Mouse (Mus musculus) frontal cortex, postnatal 10 days (tissue): ENCODE measurements around the gene Cd320.
"Not testable (repeated sequence)": the region's sequence is repeated elsewhere in the genome, so short reads cannot be mapped to it uniquely, and the experiment has no call there.

Source experiments
- DNase-seq, 2 experiments: peaks; one replicate each; pipeline ENCODE4 v3.0.0; 2022; ENCODE audit warnings: low spot score in 2 of 2, mixed read lengths in 1 of 2

The Cd320 gene

GRCm38 (mm10) chr17:33824997-33825330, 17.9 kb upstream of the Cd320 start:
- DNase-seq = not testable (repeated sequence)

DNA sequence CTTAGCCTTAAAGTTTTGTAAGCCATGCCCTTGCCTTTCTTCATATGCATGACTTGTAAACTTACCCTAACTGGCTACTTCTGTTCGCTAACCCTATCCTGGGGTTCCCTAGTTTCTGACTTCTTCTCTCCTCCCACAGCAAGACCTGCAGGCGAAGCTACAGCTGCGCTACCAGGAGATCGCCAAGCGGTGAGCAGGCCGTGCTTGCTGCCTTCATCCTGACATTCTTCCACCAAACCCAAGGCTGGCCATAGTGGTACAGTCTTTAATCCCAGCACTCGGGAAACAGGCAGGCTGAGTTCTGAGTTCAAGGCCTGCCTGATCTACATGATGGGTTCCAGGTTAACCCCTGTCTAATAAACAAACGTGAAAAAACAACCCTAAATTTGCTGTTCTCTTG, 17.4 kb upstream of the Cd320 start:
- no peak for DNase-seq

DNA sequence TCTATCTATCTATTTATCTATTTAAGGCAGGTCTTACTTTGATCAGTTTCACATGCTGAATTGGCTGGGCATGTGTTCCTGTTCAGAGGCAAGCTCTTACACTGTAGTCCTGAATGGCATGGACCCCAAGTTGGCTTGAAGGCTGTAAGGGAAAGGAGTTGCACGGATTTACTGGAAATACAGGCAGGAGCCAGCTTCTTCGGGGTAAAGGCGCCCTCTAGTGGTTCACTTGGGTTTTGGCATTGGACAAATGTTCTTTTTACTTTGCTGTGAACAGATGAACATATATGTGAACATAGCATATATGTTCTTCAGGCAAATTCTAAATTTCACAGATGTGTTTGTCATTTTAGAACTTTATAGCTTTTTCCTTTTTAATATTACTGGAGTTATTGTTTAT, 16.0 kb upstream of the Cd320 start:
- DNase-seq = peak in 1 of 2 experiments; percentile 56

DNA sequence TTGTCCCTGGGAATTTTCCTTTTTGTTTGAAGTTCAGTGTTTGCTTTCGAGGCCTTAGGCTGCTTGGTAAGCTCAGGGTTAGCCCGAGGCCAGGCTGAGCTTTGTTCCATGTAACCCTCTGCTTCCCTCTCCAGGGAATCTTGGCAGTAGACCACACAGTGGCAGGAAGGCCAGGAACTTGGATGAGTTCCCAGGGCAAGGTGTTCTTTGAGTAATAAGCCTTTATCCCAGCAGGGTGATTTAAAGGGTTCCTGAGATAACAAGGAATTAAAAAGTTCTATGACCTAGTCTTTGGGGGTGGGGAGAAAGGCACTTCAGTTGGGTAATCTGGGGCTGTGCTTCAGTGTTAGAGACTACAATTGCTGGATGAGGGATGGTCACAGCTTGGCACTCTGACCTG, 14.0 kb upstream of the Cd320 start:
- DNase-seq = no peak

- no peak for DNase-seq
Measured at GRCm38 (mm10) chr17:33829561-33829960, 13.3 kb upstream of the Cd320 start.

GRCm38 (mm10) chr17:33844196-33844595, 1.3 kb downstream of the Cd320 start:
- DNase-seq = no peak

DNA sequence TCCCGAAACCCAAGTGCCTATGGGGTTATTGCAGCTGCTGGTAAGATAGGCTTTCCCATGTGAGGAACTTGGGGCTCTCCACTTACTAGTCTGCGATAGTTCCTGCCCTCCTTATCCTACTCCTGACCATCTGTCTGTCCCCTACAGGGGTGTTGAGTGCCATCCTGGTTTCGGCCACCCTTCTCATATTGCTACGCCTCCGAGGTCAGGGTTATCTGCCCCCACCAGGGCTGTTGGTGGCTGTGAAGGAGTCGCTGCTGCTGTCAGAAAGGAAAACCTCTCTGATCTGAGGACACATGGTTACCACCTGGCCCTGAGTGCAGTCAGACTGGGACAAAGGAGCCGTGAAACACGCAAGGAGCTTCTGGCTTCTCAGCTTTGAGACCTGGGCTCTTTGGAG, 5.2 kb downstream of the Cd320 start:
- no peak for DNase-seq

GRCm38 (mm10) chr17:33851331-33851730, 8.4 kb downstream of the Cd320 start:
- no peak for DNase-seq

GRCm38 (mm10) chr17:33857816-33858215, 14.9 kb downstream of the Cd320 start:
- no peak for DNase-seq

DNA sequence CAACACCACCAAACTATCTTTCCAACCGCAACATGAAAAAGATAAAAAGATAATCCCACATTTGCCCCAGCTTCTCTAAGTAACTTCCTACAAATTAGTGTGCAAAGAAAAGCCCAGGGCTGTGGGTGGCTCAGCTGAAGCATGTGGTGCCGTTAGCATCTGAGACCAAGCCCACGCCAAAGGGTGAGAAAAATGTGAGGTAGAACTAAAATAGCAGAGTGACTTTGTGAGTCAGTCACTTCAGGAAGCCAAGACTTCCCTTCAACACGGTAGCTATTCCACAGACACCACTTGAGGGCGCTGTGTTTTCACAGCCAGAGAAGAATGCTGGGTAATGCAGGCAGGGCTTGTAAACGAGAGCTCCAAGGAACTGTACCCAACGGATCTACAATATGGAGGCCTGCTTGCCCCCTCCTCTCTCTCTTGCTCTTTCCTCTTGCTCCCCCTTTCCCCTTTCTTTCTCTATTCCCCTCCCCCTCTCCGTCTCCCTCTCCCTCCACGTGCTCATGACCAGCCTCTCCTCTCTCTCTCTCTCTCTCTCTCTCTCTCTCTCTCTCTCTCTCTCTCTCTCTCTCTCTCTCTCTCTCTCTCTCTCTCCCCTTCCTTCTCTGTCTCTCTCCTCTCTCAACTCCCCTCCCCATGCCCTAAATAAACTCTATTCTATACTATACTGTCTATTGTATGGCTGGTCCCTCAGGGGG, 22.6 kb downstream of the Cd320 start:
- DNase-seq = peak; percentile 58 to 75

DNA sequence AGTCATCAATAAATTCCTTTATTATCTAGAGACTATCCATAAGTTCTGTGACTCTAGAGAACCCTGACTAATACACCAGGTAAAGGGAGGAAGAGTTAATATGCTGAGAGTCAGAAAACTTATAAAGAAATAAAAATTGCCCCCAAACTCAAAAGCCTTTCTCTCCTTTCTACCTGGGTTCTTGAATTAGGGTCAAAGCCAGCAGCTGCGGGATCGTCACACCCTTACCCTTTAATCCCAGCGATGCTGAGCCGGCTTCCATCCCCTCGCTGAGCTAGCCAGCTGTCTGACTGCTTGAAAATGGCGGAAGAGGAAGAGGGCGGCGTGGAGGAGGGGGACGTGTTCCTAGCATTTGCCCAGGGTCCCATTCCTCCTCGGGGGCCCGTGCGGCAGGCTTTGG, 30.6 kb downstream of the Cd320 start, which contains the start of gene Gm7029:
Gm7029 (plus strand) TSS at position 301 of the 400 bp plus-strand sequence.
- DNase-seq = not testable (repeated sequence)

DNA sequence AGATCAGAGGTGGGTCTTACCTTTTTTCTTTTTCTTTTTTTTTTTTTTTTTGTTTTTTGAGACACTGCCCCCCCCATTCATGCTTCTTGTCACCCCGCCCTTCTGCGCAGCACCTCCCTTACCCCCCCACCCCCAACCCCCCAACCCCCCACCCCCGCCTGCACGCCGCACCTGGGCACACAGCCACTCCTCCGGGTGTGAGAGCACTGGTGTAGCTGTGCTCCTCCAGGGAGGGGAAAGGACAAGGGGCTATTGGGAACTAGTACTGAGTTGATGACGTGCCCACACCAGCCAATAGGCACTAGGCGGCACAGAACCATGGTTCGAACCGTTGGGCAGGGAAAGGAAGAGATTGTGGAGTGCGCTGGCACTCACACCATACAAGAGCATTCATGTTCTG, 31.5 kb downstream of the Cd320 start:
- DNase-seq = no peak

DNA sequence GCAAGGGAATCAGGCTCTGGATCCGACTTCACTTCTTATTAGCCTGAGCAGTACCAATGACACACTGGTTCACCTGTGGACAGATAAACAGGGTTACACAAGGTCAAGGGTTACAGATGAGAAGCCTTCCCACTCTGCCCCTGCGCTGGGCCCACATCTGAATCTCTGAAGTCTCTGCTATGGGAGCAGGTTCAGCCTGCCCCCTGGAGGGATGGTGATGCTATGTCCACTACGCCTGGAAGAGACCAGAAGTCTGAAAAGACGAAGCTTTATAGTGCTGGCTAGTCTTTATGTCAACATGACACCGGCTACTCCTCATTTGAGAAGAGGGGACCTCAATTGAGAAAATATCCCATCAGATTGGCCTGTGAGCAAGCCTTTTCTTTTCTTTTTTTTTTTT, 32.9 kb downstream of the Cd320 start:
- DNase-seq = not testable (repeated sequence)

DNA sequence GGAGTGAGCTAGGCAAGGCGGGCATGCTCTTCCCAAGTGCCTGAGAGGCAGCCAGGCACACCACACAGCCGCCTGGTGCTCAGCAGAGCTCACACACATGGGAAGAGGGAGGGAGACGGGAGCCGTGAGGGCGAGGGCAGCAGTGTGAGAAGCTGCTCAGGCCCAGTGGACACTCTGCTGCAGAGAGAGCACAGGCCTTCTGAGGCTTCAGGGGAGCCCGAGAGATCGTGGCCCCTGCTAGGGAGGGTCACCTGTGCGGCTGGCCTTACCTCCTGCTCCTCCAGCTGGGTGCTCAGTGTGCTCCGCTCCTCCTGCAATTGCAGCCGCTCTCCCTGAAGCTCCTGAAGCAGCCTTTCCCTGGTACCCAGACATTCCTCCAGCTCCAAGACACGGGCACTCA, 41.4 kb downstream of the Cd320 start:
- DNase-seq = not testable (repeated sequence)

GRCm38 (mm10) chr17:33887802-33888201, 44.9 kb downstream of the Cd320 start:
- DNase-seq = not testable (repeated sequence)

DNA sequence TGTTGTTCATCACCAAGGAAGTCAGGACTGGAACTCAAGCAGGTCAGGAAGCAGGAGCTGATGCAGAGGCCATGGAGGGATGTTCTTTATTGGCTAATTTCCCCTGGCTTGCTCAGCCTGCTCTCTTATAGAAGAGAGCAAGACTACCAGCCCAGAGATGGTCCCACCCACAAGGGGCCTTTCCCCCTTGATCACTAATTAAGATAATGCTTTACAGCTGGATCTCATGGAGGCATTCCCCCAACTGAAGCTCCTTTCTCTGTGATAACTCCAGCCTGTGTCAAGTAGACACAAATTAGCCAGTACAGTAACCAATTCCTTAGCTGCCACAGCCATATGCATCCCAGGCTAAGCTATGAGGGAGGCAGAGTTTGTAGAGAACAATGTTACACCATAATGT, 45.3 kb downstream of the Cd320 start:
- not testable (repeated sequence) for DNase-seq

DNA sequence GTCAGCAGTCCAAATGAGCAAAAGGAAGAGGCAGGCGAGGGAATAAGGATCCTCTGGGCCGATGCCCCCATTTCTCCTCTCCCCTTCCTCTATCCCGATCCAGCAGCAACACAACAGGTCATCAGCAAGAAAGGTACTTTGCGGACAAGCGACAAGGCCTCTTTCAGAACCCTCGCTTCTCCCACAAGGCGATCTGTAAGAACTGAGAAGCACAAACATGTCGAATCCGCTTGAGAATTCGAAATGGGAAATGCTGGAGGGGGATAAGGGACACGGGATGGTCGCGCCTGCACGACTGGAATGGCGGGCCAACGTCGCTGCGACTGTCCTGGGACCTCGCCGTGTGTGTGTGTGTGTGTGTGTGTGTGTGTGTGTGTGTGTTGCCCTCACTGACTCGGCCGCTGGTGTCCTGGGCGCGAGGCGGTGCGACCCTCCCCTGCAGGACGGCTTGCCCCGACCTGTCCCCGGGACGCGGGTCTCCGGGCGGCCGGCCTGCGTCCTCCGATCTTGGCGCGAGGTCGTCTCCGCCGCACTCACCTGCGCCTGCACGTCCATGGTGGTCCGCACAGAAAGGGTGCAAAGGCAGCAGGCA, 47.1 kb downstream of the Cd320 start:
- not testable (repeated sequence) for DNase-seq

GRCm38 (mm10) chr17:33890533-33891059, 47.7 kb downstream of the Cd320 start, which contains the start of gene Kifc1:
Gene Kifc1, minus strand, starts transcription at chr17:33890661.
- peak; percentile 100 for DNase-seq

DNA sequence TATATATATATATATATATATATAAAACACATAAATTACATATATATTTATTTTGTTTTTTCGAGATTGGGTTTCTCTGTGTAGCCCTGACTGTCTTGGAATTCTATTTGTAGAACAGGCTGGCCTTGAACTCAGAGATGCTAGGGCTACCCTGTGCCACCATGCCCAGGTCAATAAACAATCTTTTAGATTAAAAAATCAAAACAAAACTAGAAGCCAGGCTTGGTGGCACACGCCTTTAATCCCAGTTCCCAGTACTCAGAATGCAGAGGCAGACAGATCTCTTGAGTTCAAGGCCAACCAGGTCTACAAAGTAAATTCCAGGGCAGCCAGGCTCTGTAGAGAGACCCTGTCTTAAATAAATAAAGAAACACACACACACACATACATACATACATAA, 48.5 kb downstream of the Cd320 start:
- no peak for DNase-seq

DNA sequence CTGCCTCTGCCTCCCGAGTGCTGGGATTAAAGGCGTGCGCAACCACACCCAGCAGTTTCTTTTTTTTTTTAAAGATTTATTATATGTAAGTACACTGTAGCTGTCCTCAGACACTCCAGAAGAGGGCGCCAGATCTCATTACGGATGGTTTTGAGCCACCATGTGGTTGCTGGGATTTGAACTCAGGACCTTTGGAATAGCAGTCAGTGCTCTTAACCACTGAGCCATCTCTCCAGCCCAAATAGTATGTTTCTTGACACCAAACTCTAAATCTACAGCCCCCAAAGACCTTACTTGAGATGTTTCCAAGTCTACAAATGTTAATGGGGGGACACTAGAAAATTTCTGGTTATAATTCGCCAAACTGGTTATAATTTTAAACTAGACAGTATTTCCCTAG, 49.0 kb downstream of the Cd320 start:
- DNase-seq = not testable (repeated sequence)

DNA sequence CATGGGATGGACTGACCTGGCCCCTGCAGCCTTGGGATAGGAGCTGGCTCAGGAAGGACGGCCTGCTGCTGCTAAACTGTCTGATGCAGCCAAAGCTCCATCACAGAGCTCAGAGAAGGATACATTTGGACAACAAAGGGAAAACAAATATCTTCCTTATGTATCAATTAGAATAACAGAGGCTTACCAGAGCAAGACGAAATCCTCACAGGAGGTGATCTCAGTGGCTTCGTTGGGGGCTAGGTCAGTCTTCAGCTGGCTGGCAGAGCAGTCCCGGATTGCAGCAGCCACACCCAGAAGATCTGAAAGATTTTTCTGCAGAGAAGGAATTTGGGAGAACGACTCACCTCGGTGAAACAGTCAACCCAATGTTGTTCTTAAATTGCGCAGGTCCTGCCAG, 49.5 kb downstream of the Cd320 start:
- DNase-seq = no peak

GRCm38 (mm10) chr17:33893011-33893410, 50.1 kb downstream of the Cd320 start:
- DNase-seq = not testable (repeated sequence)

GRCm38 (mm10) chr17:33897114-33897794, 54.4 kb downstream of the Cd320 start:
- DNase-seq = no peak
